Mouse (Mus musculus): ENCODE data around the gene Carmil2.

GRCm38 (mm10) chr8:105698734-105699133 lies 12.7 kb downstream of the Carmil2 start:
- TF ChIP-seq CTCF (IDR thresholded peaks at IDR 0.05; ENCODE audit: borderline replicate concordance, control insufficient read depth, extremely low read depth, insufficient read depth, low read length, poor library complexity) (no peak), POLR2A (IDR thresholded peaks at IDR 0.05; ENCODE audit: control insufficient read depth, extremely low read depth, insufficient read depth, low read length, poor library complexity) (no peak)
